Mouse (Mus musculus): ENCODE measurements at regions not wholly inside any gene's neighbourhood (a gene's known extent, or its start where the extent isn't known, plus 50 kb on each side); places are given as distances from the start of the nearest gene placed in this dataset.

DNA sequence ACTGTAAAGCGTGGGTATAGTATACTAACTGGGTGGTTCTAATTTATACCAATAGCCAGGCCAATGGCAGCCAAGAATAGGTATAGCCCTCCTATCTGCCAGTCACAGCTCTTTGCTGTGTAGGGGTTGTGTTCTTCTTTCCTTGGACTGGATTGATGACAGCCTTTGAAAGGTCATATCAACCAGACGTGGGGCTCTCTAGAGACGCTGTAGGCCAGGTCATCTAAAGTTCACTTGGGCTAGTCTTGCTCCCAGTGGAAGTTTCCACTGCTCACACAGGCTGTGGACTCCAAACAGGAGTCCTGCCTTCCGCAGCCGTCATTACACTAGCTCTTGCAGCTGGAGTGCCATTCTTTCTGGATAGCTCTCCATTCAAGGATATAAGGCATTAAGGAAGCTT is 220.3 kb downstream of the Gja1 start:
- no peak for DNase-seq

- no peak for DNase-seq
These were observed 221.1 kb downstream of the Gja1 start for GRCm38 (mm10) chr10:56598191-56598590.

GRCm38 (mm10) chr10:56599923-56600322 is 222.8 kb downstream of the Gja1 start:
- peak; percentile 36 to 73 for DNase-seq

DNA sequence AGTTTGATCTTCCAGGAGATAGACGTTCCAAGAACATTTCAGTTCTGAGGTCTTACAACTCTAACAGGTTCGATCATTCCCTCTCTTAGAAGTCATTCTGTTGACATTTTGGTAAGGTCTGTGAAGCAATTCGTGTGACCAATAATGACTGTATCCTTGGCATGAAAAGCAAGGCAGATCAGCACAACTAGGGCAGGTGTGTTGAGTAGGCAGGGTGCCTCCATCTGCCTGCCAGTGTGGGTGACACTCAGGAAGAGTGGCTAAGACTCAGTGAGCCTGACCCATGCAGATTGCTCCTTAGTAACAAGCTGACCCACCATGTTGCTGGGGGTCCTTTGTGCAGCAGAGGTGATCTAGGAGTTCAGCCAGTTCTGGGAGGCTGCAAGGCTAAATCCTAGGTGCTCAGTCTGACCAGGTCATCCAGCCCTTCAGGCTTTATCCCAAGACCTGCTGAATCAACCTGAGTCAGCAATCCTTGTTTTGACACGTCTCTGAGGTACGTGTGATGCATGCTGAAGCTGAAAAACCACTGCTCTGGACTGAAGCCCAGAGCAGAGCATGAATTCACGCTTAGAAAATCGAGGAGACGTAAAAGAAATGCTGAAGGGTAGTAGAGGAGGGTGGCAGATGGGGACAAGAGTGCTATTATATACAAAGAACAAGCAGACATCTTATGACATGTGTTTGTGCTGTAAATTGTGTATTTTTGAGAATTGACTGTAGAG is 234.6 kb downstream of the Gja1 start:
- DNase-seq = no peak

DNA sequence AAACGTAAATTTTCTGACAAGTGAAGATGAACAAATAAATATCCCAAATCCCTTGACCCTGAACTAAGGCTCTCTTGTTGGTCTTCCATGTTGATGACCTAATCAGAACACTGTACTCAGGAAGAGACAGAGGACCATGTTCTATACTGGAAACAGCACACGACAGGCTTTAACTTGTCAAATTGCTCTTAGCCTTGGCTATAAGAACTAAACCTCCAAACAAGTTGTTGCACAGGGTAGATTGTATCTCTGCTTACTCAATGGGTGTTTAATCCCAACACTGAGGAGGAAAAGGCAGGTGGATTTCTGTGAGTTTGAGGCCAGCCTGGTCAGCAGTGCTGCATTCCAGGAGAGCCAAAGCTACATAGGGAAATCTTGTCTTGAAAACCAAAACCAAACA is 265.5 kb downstream of the Gja1 start:
- no peak for DNase-seq

DNA sequence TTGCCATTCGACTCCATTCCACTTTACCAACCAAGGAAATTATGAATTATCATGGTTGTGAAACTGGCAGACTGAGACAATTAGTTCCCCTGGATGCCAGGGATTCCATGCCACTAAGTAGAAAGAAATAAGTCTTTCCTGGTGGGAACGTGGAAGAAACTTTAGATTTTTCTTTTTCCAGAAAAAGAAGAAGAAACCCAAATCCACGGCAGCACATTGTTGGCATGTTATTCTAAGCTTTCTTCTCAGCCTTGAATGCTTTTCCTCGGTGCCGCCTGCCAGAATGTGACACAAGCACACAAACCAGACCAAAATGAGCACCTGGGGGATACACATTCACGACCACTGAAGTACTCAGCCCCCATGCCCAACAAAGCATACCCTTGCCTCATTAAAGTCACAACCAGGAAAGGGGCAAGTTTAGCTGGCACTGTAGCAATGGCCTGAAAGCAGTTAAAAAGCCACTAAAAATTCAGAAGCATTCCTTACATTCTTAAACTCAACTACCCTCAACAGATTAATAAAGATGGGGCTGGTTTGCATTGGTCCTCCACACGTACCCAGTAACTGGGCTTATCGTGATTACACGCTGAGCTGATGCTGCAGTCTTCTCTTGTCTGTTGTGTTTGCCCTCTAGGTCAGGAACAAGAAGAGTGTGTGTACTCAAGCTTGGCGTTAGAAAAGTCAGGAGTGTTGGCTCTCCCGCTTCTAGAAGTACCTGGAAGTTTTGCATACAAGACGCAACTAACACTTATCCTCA is 266.4 kb downstream of the Gja1 start:
- no peak for DNase-seq

DNA sequence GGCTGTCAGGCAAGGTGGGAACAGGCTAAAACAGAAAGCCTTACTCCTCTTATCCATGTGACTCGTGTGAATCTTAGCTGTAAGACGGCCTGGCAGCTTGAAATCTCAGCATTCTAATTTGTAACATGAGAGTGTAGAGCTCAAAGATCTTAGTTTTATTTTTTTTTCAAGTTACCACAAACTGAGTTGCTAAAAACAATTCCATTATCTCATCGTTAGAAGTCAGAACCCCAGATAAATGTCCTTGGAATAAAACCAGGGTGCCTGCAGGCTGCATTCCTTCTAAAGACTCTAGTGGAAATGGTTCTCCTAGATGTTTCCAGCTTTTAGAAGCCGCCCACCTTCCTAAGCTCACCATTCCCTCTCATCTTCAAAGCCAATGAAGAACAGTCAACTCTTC is 283.4 kb downstream of the Gja1 start:
- no peak for DNase-seq

DNA sequence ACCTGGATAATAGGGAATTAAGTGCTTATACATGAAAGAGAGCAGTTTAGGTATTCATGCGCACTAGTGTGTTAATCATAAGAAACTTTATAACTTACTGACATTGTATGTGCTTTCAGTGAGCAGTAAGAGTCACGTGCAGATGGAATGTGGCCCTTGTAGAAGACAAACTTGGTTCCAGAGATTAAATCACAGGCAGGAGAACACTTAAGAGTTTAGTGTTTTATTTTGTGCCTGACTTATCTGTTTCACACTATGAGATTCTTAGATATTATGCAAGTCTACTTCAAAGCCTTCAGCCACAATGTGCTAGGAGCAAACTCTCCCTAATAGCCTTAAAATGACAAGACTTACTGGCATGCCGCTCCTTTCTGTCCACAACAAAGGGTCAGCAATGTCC is 296.8 kb downstream of the Gja1 start:
- no peak for DNase-seq

- DNase-seq = peak; percentile 15 to 53
These were observed 305.8 kb downstream of the Gja1 start for GRCm38 (mm10) chr10:56682901-56683300.

DNA sequence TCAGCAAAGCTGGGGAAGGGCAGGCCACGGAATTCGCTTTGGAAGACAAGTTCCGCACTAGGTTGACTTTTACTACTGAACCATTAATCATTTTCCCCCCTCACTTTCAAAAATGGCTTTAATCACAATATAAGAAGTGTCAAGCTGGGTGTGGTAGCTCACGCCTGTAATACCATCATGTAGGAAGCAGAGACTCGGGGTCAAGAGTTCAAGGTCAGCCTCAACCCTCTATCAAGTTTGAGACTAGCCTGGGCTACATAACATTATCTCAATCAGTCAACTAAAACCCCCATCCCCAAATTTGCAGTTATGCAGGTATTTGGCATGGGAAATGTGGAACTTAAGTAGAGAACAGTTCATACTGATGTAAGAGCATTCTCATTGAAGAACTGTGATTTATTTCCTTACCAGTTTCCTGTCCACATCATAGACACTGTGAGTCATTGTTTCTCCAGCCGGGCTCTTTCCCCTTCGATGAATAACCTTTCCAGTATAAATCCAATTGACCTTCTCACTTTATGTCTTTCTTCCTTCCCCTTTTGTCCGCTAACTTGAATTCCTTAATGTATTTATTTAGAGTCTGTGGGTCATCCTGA is 308.6 kb downstream of the Gja1 start:
- no peak for DNase-seq

DNA sequence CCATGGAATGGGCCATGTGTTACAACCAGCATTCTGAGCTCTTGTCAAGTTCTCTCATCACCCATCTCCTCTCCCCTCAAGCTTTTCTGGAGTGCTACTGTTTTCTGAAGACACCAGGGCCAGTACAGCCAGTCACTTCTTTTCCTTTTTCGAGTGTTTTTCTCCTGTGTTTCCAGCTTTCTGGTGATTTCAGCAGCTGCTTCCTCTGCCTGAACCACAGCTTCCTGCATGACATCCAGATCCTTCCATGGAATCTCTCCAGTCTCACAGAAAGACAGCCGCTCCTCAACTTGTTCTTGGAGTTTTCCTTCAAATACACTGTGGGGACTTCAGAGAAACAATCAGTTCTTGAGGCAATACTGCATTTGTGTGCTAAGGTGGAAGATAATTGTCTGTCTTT is 314.3 kb downstream of the Gja1 start:
- no peak for DNase-seq

DNA sequence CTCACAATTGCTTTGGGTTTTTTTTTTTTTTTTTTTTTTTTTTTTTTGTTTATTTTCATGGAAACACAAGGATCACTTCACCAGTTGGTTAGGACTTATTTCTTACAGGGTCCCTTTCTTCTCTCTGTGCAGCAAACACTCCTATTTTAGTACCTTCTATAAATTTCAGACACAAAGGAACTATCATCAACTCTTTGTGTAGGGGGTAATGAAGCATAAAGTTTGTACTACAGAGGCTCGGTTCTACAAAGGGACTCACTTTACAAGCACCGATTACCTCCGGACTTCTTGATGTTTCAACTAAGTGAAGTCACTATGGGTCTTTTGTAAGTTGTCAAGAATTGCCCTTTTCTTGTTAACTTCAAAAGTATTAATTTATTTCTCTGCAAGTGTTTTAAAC is 318.0 kb downstream of the Gja1 start:
- no peak for DNase-seq

GRCm38 (mm10) chr10:56700126-56700525 is 323.0 kb downstream of the Gja1 start:
- DNase-seq = peak; percentile 31 to 48

- peak; percentile 35 to 53 for DNase-seq
These were observed 331.3 kb downstream of the Gja1 start for GRCm38 (mm10) chr10:56708411-56708810.

DNA sequence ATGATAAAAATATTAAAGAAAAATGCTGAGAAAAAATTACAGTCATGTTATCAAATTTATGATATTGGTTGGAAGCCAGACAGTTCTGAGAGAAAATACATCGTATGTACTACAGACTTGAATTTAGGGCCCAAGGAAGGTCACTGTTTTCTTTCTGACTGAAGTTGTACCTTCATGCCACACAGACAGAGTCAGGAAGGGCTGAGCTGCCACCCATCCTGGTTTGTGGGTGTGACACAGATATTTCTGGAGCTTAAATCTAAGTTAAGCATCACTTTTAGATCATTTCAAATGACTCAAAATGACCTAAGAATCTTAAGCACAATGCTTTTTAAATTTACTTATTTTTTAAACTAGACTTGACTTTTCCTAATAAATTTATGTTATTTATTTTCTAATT is 331.8 kb downstream of the Gja1 start:
- peak; percentile 2 to 52 for DNase-seq

DNA sequence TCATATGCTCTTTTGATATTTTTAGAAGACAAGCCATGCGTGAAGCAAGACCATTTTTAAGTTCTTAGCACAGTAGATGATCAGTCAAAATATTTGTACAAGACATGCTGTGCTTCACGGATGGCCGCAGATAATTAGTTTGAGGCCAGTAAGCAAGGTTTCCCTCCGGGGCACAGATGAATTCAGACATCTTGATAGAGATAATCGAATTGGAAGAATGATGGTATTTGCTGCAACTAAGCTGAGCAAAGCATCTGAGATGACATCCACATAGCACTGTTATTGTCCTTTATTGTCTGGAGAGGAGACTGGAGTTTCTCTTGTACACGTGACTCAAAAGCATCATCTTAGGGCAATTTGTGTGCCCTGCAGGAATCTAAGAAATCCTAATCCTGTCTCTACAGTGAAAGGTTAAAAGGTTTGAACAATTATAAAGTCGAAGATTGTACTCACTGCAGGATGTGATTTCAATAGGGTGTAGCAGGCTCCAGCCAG is 335.5 kb downstream of the Gja1 start:
- DNase-seq = no peak

DNA sequence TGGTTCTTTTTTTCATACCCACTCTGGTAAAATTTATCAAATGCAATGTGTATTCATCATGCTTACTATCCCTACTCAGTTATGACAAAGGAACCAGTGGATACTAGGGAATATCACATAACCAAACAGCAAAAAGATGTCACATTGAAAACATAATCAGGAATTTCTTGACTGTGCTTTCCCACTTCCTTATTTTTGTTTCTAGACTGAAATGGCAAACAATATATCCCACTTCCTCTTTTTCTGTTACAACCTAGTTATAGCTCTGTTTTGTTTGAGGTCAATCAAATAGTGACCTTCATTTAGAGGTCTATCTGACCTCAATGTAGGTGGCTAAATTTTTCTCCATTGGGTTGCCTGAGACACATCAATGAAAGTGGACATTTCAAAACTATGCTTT is 359.9 kb downstream of the Gja1 start:
- DNase-seq = no peak

GRCm38 (mm10) chr10:56739621-56740020 is 362.5 kb downstream of the Gja1 start:
- no peak for DNase-seq

- DNase-seq = peak; percentile 63
These were observed 375.0 kb downstream of the Gja1 start for GRCm38 (mm10) chr10:56752134-56752533.

DNA sequence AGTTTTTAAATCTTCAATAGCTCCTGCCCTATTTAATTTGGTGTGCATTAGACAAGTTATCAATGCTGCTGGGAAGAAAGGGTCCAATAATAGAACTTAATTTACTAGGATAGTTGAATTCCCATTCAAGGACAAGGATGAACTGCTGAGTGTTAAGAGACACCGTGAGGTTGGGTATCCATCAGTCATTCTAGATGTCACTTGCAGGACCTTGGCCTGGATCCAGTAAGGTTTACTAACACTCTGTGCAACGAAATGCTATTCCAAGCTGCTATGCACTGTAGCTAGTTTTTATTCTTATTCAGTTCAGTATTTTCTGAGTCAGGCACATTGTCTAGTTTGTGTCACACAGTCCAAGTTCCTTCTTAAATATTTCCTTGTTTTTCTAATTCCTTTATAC is 376.4 kb downstream of the Gja1 start:
- DNase-seq = no peak

- peak; percentile 66 to 76 for DNase-seq
These were observed 377.5 kb downstream of the Gja1 start for GRCm38 (mm10) chr10:56754546-56755175.

GRCm38 (mm10) chr10:56770629-56771028 is 393.5 kb downstream of the Gja1 start:
- no peak for DNase-seq

- no peak for DNase-seq
These were observed 405.1 kb downstream of the Gja1 start for GRCm38 (mm10) chr10:56782265-56782664.

Measured in kidney, postnatal 25 days (tissue).